Mouse (Mus musculus): ENCODE measurements at regions not wholly inside any gene's neighbourhood (a gene's known extent, or its start where the extent isn't known, plus 50 kb on each side); places are given as distances from the start of the nearest gene placed in this dataset.

DNA sequence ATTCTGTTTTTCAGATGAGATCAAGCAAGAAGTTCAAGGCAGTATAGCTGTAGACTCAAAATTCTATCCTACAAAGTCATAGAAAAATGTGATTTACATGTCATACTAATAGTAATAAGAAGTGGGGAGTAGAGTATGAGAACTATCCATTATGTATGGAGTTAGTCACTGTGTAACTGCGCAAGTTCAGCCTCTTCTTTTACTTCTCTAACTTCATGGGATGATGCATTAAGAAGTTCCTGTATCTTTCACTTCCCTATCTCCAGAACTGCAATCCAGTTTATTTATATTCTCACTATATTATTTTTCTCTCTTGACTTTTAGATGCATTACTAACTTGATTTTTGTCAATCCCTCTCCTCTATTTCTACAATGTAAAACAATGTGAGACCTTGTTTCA lies 67.7 kb downstream of the Olfr693 start:
- no peak for TF ChIP-seq CTCF (IDR thresholded peaks at IDR 0.05; ENCODE audit: low read depth)
- no peak for TF ChIP-seq EP300 (IDR thresholded peaks at IDR 0.05; ENCODE audit: low read depth)

Data from heart, postnatal 0 days (tissue).